Mouse (Mus musculus) adrenal gland, postnatal 4 days (tissue): ENCODE data around the gene Stat2. TPM values are rescaled to one million over a fixed set of nuclear protein-coding genes. Genes with fewer than 3 reads are reported as not detected.

Experiments used
- DNase-seq, 2 experiments: peaks; one replicate each; pipeline ENCODE4 v3.0.0; 2021 to 2022; ENCODE audit warnings: low spot score in 2 of 2, mixed read lengths in 2 of 2
- long read RNA-seq, 2 experiments: library from polyadenylated mRNA; stranded (forward); transcript quantifications; one replicate each; pipeline ENCODE4 v2.0.0; 2021
- total RNA-seq, 2 experiments: library from RNA; stranded (reverse); gene quantifications; 2 replicates each; pipeline ENCODE4 v1.2.3; 2021

Stat2 gene
- 10 to 100 TPM; 41.5 to 45.9 TPM for total RNA-seq
- long read RNA-seq, experiment 1, partial matches to known transcripts, result 1 of 3 reads
- long read RNA-seq, experiment 1, other reads (novel, unspliced or antisense), result 2 of 3 reads
- long read RNA-seq, experiment 2, partial matches to known transcripts, result 5 of 12 reads
- long read RNA-seq, experiment 2, other reads (novel, unspliced or antisense), result 6 of 12 reads

GRCm38 (mm10) chr10:128270287-128270841 lies at the start of gene Stat2:
Gene Stat2, plus strand, starts transcription at chr10:128270559.
- DNase-seq, result peak; percentile 77 to 95

- no peak for DNase-seq
Observed at GRCm38 (mm10) chr10:128221533-128222286, 48.6 kb upstream of the Stat2 start.

DNA sequence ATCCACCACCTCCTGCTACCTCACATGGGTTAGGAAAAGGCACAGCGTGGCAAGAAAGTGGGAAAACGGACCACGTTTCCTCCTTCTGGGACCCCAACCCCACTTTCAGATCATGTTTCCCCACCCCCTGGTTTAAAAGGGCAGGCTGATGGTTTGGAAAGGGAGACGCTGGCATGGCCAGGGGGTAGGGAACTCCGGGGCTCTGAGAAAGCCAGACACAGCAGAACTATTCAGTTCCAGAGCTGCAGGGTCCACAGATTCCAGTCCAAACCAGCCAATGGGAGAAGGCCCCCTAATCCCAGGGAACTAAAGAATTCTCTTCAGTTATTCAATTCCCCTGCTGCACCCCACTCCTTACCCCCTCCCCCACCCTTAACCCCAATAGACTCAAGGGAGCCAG lies 45.3 kb upstream of the Stat2 start:
- no peak for DNase-seq

DNA sequence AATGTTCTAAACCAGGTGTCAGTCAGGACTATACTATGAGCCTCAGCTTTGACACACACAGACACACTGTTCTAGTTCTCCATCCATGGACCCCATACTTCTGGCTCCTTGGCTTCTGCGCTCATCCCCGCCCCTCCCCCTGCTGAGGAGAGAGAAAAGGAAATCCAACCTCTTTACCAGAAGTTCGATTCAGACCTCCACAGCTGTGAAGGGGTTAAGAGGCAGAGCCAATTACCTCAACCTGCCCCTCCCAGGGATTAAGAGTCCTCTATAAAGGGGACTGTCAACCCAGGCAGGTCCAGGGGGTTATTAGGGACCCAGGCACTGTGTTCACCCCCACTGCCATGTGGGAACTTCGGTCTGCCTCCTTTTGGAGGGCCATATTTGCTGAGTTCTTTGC lies 44.8 kb upstream of the Stat2 start, which contains the start of gene Mip:
TSS of gene Mip (plus strand) at position 301 of the 400 bp plus-strand sequence.
- DNase-seq, result no peak

DNA sequence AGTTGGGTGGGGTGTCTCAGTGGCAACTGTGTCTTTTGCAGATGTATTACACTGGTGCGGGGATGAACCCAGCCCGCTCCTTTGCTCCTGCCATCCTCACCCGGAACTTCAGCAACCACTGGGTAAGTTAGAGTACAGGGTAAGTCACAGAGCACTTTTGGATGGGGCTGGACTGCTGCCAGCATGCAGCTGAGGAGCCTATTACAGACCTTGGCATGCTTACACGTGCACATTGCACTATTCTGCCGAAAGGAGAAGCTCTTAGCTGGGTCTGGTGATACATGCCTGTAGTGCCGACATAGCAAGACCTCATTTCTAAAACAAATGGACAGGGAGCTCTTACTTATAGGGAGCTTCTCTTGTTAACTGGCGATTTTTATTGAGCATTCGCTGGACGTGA lies 42.8 kb upstream of the Stat2 start:
- DNase-seq, result no peak

GRCm38 (mm10) chr10:128228009-128228408 lies 42.4 kb upstream of the Stat2 start:
- DNase-seq, result no peak

- no peak for DNase-seq
Observed at GRCm38 (mm10) chr10:128230582-128230981, 39.8 kb upstream of the Stat2 start.

DNA sequence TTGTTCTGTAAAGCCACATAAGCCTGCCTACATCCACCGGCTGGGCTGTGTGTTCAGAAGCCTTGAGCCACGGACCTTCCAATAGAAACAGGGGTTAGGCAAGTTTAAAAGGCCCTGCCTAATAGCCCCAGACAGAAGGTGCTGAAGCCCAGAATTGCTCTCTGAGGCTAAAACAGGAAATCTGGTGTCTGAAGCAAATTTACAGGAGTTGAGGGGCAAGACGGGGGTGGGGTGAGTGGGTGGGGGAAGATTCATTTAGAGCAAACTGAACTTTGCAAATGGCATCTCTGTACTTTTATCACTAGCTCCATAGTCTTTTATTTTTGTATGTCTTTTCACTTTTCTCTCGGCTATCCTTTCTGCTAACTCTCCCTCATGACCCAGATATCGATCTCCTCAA lies 39.2 kb upstream of the Stat2 start:
- no peak for DNase-seq

GRCm38 (mm10) chr10:128231697-128232419 lies 38.5 kb upstream of the Stat2 start, which contains the start of gene Timeless:
Gene Timeless, plus strand, starts transcription at chr10:128232065.
- peak; percentile 82 to 84 for DNase-seq

- DNase-seq, result peak in 1 of 2 experiments; percentile 25
Observed at GRCm38 (mm10) chr10:128232420-128232985, 37.9 kb upstream of the Stat2 start.

GRCm38 (mm10) chr10:128236321-128236720 lies 34.0 kb upstream of the Stat2 start:
- no peak for DNase-seq

- DNase-seq, result no peak
Observed at GRCm38 (mm10) chr10:128237807-128238480, 32.4 kb upstream of the Stat2 start.

DNA sequence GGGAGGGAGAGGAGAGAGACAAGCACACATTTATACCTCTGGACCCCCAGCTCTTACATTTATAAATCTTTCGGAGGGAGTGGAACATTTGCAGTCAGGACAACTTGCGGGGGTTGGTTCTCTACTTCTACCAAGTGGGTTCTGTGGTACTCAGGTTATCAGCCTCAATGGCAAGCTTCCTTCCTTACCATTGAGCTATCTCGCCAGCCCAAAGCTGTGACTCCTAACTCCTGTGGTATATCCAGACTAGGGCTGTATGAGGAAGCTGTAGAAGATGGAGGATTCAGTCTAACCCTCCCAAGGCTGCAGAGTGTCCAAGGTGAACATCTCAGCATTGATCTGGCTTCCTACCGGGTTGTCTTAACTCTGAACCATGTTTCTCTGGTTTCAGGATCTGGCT lies 31.2 kb upstream of the Stat2 start:
- DNase-seq, result no peak

DNA sequence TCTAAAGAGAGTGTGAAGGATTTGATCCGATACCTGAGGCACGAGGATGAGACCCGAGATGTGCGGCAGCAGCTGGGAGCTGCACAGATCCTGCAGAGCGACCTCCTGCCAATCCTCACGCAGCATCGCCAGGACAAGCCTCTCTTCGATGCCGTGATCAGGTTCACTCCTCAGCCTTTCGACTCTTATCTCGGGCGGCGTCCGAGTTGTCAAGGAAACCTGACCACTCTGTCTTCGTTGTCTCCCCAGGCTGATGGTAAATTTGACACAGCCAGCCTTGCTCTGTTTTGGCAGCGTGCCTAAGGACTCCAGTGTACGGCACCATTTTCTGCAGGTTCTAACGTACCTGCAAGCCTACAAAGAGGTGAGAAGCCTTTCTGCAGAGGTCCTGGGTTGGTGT lies 30.2 kb upstream of the Stat2 start:
- no peak for DNase-seq

- no peak for DNase-seq
Observed at GRCm38 (mm10) chr10:128243252-128243651, 27.1 kb upstream of the Stat2 start.

- DNase-seq, result no peak
Observed at GRCm38 (mm10) chr10:128244121-128244520, 26.2 kb upstream of the Stat2 start.

DNA sequence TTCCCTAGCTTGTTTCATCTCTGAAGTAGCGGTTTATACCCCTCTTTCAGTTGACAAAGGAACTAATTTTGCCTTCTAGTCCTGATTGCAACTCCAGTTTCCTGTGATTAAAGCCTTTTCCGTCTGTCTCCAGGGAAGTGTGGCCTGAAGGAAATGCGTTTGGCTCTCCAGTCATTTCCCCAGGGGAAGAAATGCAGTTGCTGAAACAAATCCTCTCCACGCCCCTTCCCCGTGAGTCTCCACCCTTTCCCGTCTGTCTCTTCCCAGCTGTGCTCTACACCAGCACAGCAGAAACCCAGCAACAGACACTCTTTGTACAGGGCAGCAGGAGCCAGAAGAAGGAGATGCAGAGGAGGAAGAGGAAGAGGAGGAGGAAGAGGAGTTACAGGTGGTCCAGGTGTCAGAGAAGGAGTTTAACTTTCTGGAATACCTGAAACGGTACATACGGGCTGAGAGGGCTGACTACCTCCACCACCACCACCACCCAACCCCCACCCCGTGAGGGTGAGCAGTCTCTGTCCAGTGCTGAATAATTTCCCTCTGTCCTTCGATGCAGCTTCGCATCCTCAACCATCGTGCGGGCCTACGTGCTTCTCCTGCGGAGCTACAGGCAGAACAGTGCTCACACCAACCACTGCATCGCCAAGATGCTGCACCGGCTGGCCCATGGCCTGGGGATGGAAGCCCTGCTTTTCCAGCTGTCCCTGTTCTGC lies 23.2 kb upstream of the Stat2 start:
- no peak for DNase-seq

DNA sequence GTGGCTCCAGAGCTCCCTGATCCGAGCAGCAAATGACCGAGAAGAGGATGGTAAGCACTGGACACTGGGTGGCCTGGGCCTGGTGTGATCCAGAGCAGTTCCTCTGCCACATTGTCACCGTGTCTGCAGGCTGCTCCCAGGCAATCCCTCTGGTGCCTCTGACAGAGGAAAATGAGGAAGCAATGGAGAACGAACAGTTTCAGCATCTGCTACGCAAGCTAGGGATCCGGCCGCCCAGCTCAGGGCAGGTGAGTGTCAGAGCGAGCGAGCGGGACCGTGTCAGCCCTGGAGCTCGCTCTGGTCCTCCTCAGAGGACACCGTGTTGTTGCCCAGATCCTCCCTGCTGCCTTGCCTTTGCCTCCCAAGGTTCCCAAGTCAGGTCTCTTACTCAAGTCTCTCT lies 19.8 kb upstream of the Stat2 start:
- DNase-seq, result no peak

GRCm38 (mm10) chr10:128253677-128254255 lies 16.6 kb upstream of the Stat2 start, which contains the start of gene Apon:
Gene Apon, plus strand, starts transcription at chr10:128254096.
- no peak for DNase-seq

- DNase-seq, result no peak
Observed at GRCm38 (mm10) chr10:128255925-128256324, 14.4 kb upstream of the Stat2 start.
